In genomic region chr1:136588908-136589307, GRCm38 (mm10) we compare ENCODE assay signal across 8 mouse cellular contexts. TPM values are rescaled to one million over a fixed set of nuclear protein-coding genes. Genes with fewer than 3 reads are reported as not detected.
A peak's percentile ranks its signal among the peaks of the same experiment; 100 is the strongest.
DNase-seq lines count a peak whose midpoint lies in the region; ATAC-seq lines count a peak whose summit lies in the region.

No protein-coding gene starts in this region.

- no peaks in the 10 kb centered on the region for H3K36me3 ChIP-seq in embryonic facial prominence, embryonic 11.5 days (replicated peaks; ENCODE audit: control insufficient read depth, insufficient read depth, low read depth, low read length)
- H3K36me3 ChIP-seq in neural tube, embryonic 13.5 days, result no peaks in the 10 kb centered on the region

- H3K9ac ChIP-seq in embryonic facial prominence, embryonic 11.5 days (replicated peaks; ENCODE audit: low read length), result no peak overlapping the region
- peak overlapping the region; percentile 23; the same call in 1 of the 2 replicates for H3K9ac ChIP-seq in neural tube, embryonic 13.5 days

- peak overlapping the region; percentile 32 for H3K4me2 ChIP-seq in embryonic facial prominence, embryonic 11.5 days (ENCODE audit: low read depth, low read length)
- peak overlapping the region; percentile 47 for H3K4me2 ChIP-seq in neural tube, embryonic 13.5 days

- H3K27me3 ChIP-seq in embryonic facial prominence, embryonic 11.5 days (ENCODE audit: control insufficient read depth, insufficient read depth, low read length), result no peaks in the 10 kb centered on the region
- H3K27me3 ChIP-seq in neural tube, embryonic 13.5 days, result no peaks in the 10 kb centered on the region

- peak; percentile 75 for ATAC-seq in embryonic facial prominence, embryonic 11.5 days (replicated peaks; ENCODE audit: insufficient number of reproducible peaks, low FRiP score, low TSS enrichment, low read depth)
- ATAC-seq in neural tube, embryonic 13.5 days (ENCODE audit: low read depth), result no peak

- no peaks in the 10 kb centered on the region for H3K4me1 ChIP-seq in embryonic facial prominence, embryonic 11.5 days (ENCODE audit: control insufficient read depth, insufficient read depth, low read length)
- peaks cover 26% of the 10 kb centered on the region for H3K4me1 ChIP-seq in neural tube, embryonic 13.5 days (replicated peaks)

- no peak overlapping the region for H3K4me3 ChIP-seq in embryonic facial prominence, embryonic 11.5 days (ENCODE audit: low read depth, low read length)
- no peak overlapping the region for H3K4me3 ChIP-seq in neural tube, embryonic 13.5 days

- intact Hi-C loops in left cerebral cortex, postnatal 14 days (cut with DNase I), result no loop called here

- no peak overlapping the region for H3K27ac ChIP-seq in embryonic facial prominence, embryonic 11.5 days (replicated peaks; ENCODE audit: low read depth, low read length)
- peak overlapping the region; percentile 29; the same call in 1 of the 2 replicates for H3K27ac ChIP-seq in neural tube, embryonic 13.5 days (replicated peaks)

- H3K9me3 ChIP-seq in embryonic facial prominence, embryonic 11.5 days (replicated peaks; ENCODE audit: control insufficient read depth, low read length), result no peaks in the 10 kb centered on the region
- no peaks in the 10 kb centered on the region for H3K9me3 ChIP-seq in neural tube, embryonic 13.5 days

- peak; percentile 16 to 26 for DNase-seq in left cerebral cortex, adult 18-20 months (ENCODE audit: low spot score in 2 of 2)
- DNase-seq in left cerebral cortex, postnatal 14 days (ENCODE audit: low spot score in 2 of 2), result no peak
- DNase-seq in embryonic facial prominence, embryonic 11.5 days (ENCODE audit: low spot score), result peak; percentile 87
- peak; percentile 81 for DNase-seq in hindlimb bud, embryonic 11.5 days (ENCODE audit: extremely low spot score, low read depth, low spot score)
- no peak for DNase-seq in lung, postnatal 25 days (ENCODE audit: low spot score)
- no peak for DNase-seq in thymus, postnatal 14 days
- no peak for DNase-seq in adrenal gland, postnatal 4 days (ENCODE audit: low spot score in 2 of 2)

- 10% methylated on average over 9 of the region's 9 CpGs for WGBS in embryonic facial prominence, embryonic 11.5 days
- WGBS in neural tube, embryonic 13.5 days, result 13% methylated on average over 9 of the region's 9 CpGs

RNA-seq across cellular contexts. Expression of gene Zfp281, which starts 35.8 kb away (rescaled TPM):
- 10 to 100 TPM; 34.5 to 34.9 TPM for total RNA-seq in left cerebral cortex, adult 18-20 months (2021)
- 10 to 100 TPM; 35.8 to 39.9 TPM for total RNA-seq in left cerebral cortex, postnatal 14 days (2021)
- polyA plus RNA-seq in embryonic facial prominence, embryonic 11.5 days (2014; fragmentation: Nextera tagmentation; extraction: Ambion mirVana), result 41.2 and 42.3 TPM in 2 replicates
- polyA plus RNA-seq in neural tube, embryonic 13.5 days (2015; fragmentation: Nextera tagmentation; extraction: Ambion mirVana), result 26.3 and 27.2 TPM in 2 replicates
- 10 to 100 TPM; 24.0 to 24.3 TPM for total RNA-seq in adrenal gland, postnatal 4 days (2021)

Comparison
In these comparisons a context has a peak if more than half of its experiments do, and no peak if none do; other contexts are left out.
1. DNase-seq: peak in left cerebral cortex, adult 18-20 months (2 of 2), embryonic facial prominence, embryonic 11.5 days (single experiment) and hindlimb bud, embryonic 11.5 days (single experiment); none in left cerebral cortex, postnatal 14 days (0 of 2), lung, postnatal 25 days (single experiment), thymus, postnatal 14 days (single experiment) and adrenal gland, postnatal 4 days (0 of 2).